Mouse (Mus musculus): Measurements from ENCODE around the gene Haus4. TPM values are rescaled to one million over a fixed set of nuclear protein-coding genes. Genes with fewer than 3 reads are reported as not detected.

The Haus4 gene
- polyA plus RNA-seq, 1 experiment: 72.3 TPM

DNA sequence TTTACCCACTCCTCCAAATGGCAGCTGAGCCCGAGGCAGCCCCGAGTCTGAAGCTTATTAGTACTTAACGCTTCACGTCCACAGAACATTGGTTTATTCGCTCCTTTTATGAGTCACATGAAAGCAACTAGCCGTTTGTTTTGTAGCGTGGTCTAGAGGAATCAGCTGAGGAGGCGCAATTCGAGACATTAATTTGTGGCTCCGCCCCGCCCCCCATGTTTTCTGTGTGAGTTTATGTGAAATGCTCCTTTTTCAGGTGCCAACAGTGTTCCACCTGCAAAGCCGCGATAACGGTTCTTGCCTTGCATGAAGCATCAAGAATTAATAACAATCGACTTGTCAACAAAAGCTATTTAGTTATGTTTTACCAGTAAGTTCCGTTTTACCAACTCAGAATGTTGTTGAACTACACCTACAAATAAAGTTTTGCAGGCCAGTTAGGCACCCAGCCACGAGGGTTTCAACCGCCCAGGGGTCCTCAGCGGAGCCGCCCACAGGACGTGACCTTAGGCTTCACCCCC lies 902 bp downstream of the Haus4 start:
- H3K27me3 ChIP-seq (ENCODE audit: control insufficient read depth, insufficient read depth, low read length, poor library complexity, severe bottlenecking): no peaks in the 10 kb centered on the region
- H3K9ac ChIP-seq (ENCODE audit: low read depth, poor library complexity, severe bottlenecking): peak overlapping the region; percentile 74
- H3K9me3 ChIP-seq (replicated peaks; ENCODE audit: control insufficient read depth, insufficient read depth, low read length, poor library complexity, severe bottlenecking): no peaks in the 10 kb centered on the region
- no peak for TF ChIP-seq POLR2A (IDR thresholded peaks at IDR 0.05; ENCODE audit: insufficient read depth, low read length)
- no peak for TF ChIP-seq EP300 (IDR thresholded peaks at IDR 0.05; ENCODE audit: insufficient read depth, low read depth, low read length)
- no peak for TF ChIP-seq CTCF (IDR thresholded peaks at IDR 0.05; ENCODE audit: low read depth, low read length)
- peak overlapping the region; percentile 72 for H3K27ac ChIP-seq (ENCODE audit: insufficient read depth, low read length)
- peak overlapping the region; percentile 74 for H3K4me3 ChIP-seq (ENCODE audit: low read depth, low read length)
- peaks cover 17% of the 10 kb centered on the region for H3K36me3 ChIP-seq (ENCODE audit: control insufficient read depth, insufficient read depth, low read length, poor library complexity, severe bottlenecking)
- H3K4me1 ChIP-seq (ENCODE audit: control insufficient read depth, insufficient read depth, low read length): no peaks in the 10 kb centered on the region

DNA sequence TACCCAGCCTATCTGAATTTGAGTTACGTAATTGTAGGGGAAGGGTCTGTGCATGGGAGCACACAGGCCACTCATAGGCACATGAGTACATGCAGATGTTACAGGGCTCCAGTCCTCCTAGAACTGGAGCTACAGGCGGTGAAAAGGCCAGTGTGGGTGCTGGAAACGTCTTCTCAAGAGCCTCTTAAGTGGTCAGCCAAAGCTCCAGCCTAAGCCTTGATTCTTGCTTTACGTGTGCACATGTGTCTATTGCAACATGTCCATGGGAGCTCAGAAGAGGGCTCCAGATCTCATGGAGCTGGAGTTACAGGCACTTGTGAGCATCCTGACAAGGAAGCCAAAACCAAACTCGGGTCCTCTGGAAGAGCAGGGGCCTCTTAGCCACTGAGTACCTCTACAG lies 9.7 kb downstream of the Haus4 start:
- Histone ChIP-seq H3K36me3 (ENCODE audit: control insufficient read depth, insufficient read depth, low read length, poor library complexity, severe bottlenecking) (peaks cover 43% of the 10 kb centered on the region), H3K4me1 (ENCODE audit: control insufficient read depth, insufficient read depth, low read length) (peaks cover 3% of the 10 kb centered on the region)
- TF ChIP-seq POLR2A (IDR thresholded peaks at IDR 0.05; ENCODE audit: insufficient read depth, low read length): no peak
- TF ChIP-seq CTCF (IDR thresholded peaks at IDR 0.05; ENCODE audit: low read depth, low read length): no peak
- no peak for TF ChIP-seq EP300 (IDR thresholded peaks at IDR 0.05; ENCODE audit: insufficient read depth, low read depth, low read length)

GRCm38 (mm10) chr14:54540771-54541170 lies 13.6 kb downstream of the Haus4 start:
- Histone ChIP-seq H3K4me1 (ENCODE audit: control insufficient read depth, insufficient read depth, low read length) (peaks cover 3% of the 10 kb centered on the region), H3K27me3 (ENCODE audit: control insufficient read depth, insufficient read depth, low read length, poor library complexity, severe bottlenecking) (no peaks in the 10 kb centered on the region), H3K27ac (ENCODE audit: insufficient read depth, low read length) (no peak overlapping the region), H3K4me3 (ENCODE audit: low read depth, low read length) (no peak overlapping the region), H3K9me3 (replicated peaks; ENCODE audit: control insufficient read depth, insufficient read depth, low read length, poor library complexity, severe bottlenecking) (no peaks in the 10 kb centered on the region), H3K36me3 (ENCODE audit: control insufficient read depth, insufficient read depth, low read length, poor library complexity, severe bottlenecking) (peaks cover 26% of the 10 kb centered on the region), H3K9ac (ENCODE audit: low read depth, poor library complexity, severe bottlenecking) (no peak overlapping the region)
- TF ChIP-seq CTCF (IDR thresholded peaks at IDR 0.05; ENCODE audit: low read depth, low read length): no peak
- TF ChIP-seq EP300 (IDR thresholded peaks at IDR 0.05; ENCODE audit: insufficient read depth, low read depth, low read length): no peak
- TF ChIP-seq POLR2A (IDR thresholded peaks at IDR 0.05; ENCODE audit: insufficient read depth, low read length): no peak

More for the DNA sequence above, 9.7 kb downstream of the Haus4 start:
- no peaks in the 10 kb centered on the region for H3K9me3 ChIP-seq (replicated peaks; ENCODE audit: control insufficient read depth, insufficient read depth, low read length, poor library complexity, severe bottlenecking)
- no peaks in the 10 kb centered on the region for H3K27me3 ChIP-seq (ENCODE audit: control insufficient read depth, insufficient read depth, low read length, poor library complexity, severe bottlenecking)
- H3K4me3 ChIP-seq (ENCODE audit: low read depth, low read length): no peak overlapping the region
- H3K9ac ChIP-seq (ENCODE audit: low read depth, poor library complexity, severe bottlenecking): no peak overlapping the region
- H3K27ac ChIP-seq (ENCODE audit: insufficient read depth, low read length): no peak overlapping the region

DNA sequence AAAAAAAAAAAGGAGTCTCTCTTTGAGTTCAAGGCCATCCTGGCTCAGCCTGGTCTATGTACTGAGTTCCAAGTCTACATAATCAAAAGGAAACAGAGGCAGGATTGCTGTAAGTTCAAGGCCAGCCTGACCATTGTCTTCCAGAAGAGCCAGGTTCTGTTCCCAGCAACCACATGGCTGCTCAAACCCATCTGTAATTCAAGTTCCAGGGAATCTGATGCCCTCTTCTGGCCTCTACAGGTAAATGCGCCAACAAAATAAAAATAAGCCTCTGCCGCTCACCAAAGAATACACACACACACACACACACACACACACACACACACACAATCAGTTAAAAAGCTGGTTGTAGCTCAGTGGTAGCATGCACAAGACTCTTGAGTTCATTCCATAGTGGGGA lies 15.8 kb downstream of the Haus4 start:
- H3K4me3 ChIP-seq (ENCODE audit: low read depth, low read length): no peak overlapping the region
- peaks cover 14% of the 10 kb centered on the region for H3K36me3 ChIP-seq (ENCODE audit: control insufficient read depth, insufficient read depth, low read length, poor library complexity, severe bottlenecking)
- H3K4me1 ChIP-seq (ENCODE audit: control insufficient read depth, insufficient read depth, low read length): peaks cover 3% of the 10 kb centered on the region
- TF ChIP-seq EP300 (IDR thresholded peaks at IDR 0.05; ENCODE audit: insufficient read depth, low read depth, low read length) (no peak), CTCF (IDR thresholded peaks at IDR 0.05; ENCODE audit: low read depth, low read length) (peak; percentile 18)
- H3K27me3 ChIP-seq (ENCODE audit: control insufficient read depth, insufficient read depth, low read length, poor library complexity, severe bottlenecking): no peaks in the 10 kb centered on the region
- no peak overlapping the region for H3K27ac ChIP-seq (ENCODE audit: insufficient read depth, low read length)
- no peak overlapping the region for H3K9ac ChIP-seq (ENCODE audit: low read depth, poor library complexity, severe bottlenecking)
- no peaks in the 10 kb centered on the region for H3K9me3 ChIP-seq (replicated peaks; ENCODE audit: control insufficient read depth, insufficient read depth, low read length, poor library complexity, severe bottlenecking)

DNA sequence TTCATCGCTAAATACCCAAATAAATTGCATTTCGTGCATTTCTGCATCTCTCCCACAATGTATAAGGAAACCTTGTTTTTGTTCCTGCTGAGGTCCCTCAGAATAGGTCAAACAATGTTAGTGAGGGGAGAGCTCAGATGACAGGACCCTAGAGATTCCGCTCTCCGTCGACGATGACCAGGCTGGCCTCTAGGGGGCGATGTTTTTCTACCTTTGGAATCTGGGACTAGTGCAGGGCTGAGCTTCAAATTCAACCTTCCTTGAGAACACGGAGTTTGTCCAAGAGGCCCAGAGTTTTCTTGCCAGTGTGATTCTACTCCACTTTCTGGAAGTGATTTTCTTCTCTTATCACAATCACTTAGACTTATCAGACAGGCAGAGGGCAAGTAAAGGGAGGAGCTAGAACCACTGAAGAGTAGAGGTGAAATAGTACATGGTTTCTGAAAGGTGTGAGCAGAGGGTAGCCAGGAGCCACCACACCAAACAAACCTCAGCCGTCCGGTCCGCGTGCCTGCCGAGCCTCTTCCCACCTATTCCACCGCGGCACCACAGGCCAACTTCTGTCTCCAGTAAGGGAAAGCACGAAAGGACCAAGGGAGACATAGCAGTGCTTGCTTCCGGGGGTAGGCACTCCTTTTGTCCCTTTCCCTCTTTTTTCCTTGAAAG lies 25.8 kb downstream of the Haus4 start:
- Histone ChIP-seq H3K4me1 (ENCODE audit: control insufficient read depth, insufficient read depth, low read length) (peaks cover 1% of the 10 kb centered on the region), H3K36me3 (ENCODE audit: control insufficient read depth, insufficient read depth, low read length, poor library complexity, severe bottlenecking) (no peaks in the 10 kb centered on the region), H3K4me3 (ENCODE audit: low read depth, low read length) (no peak overlapping the region), H3K9ac (ENCODE audit: low read depth, poor library complexity, severe bottlenecking) (no peak overlapping the region), H3K27ac (ENCODE audit: insufficient read depth, low read length) (no peak overlapping the region), H3K9me3 (replicated peaks; ENCODE audit: control insufficient read depth, insufficient read depth, low read length, poor library complexity, severe bottlenecking) (no peaks in the 10 kb centered on the region), H3K27me3 (ENCODE audit: control insufficient read depth, insufficient read depth, low read length, poor library complexity, severe bottlenecking) (no peaks in the 10 kb centered on the region; the same call in 1 of the 2 replicates)
- TF ChIP-seq POLR2A (IDR thresholded peaks at IDR 0.05; ENCODE audit: insufficient read depth, low read length) (no peak), CTCF (IDR thresholded peaks at IDR 0.05; ENCODE audit: low read depth, low read length) (peak; percentile 86)

- Histone ChIP-seq H3K4me3 (ENCODE audit: low read depth, low read length) (no peak overlapping the region), H3K27ac (ENCODE audit: insufficient read depth, low read length) (no peak overlapping the region), H3K9ac (ENCODE audit: low read depth, poor library complexity, severe bottlenecking) (no peak overlapping the region), H3K9me3 (replicated peaks; ENCODE audit: control insufficient read depth, insufficient read depth, low read length, poor library complexity, severe bottlenecking) (no peaks in the 10 kb centered on the region), H3K27me3 (ENCODE audit: control insufficient read depth, insufficient read depth, low read length, poor library complexity, severe bottlenecking) (no peaks in the 10 kb centered on the region; the same call in 1 of the 2 replicates), H3K4me1 (ENCODE audit: control insufficient read depth, insufficient read depth, low read length) (peaks cover 1% of the 10 kb centered on the region), H3K36me3 (ENCODE audit: control insufficient read depth, insufficient read depth, low read length, poor library complexity, severe bottlenecking) (no peaks in the 10 kb centered on the region)
- TF ChIP-seq CTCF (IDR thresholded peaks at IDR 0.05; ENCODE audit: low read depth, low read length) (no peak), POLR2A (IDR thresholded peaks at IDR 0.05; ENCODE audit: insufficient read depth, low read length) (no peak), EP300 (IDR thresholded peaks at IDR 0.05; ENCODE audit: insufficient read depth, low read depth, low read length) (no peak)
These were observed 26.4 kb downstream of the Haus4 start for GRCm38 (mm10) chr14:54528007-54528393.

Measured in ES-Bruce4 (cell line).